Mouse (Mus musculus) midbrain, embryonic 11.5 days (tissue): Measurements from ENCODE around the gene Gm8180. TPM values are rescaled to one million over a fixed set of nuclear protein-coding genes. Genes with fewer than 3 reads are reported as not detected.
"Not testable (repeated sequence)": the region's sequence is repeated elsewhere in the genome, so short reads cannot be mapped to it uniquely, and the experiment has no call there.

Experiments
- ATAC-seq: fragments of 200-750 bp; cut with Nextera tagmentation; 2 replicates; pipeline ENCODE4 v1.8.0; 2017; ENCODE audit warnings: moderate TSS enrichment, moderate library complexity; ENCODE audit not compliant: low FRiP score
- DNase-seq: peaks from one replicate; pipeline ENCODE4 v3.0.0; 2015; ENCODE audit warnings: low spot score; ENCODE audit errors: missing footprints
- H3K27ac ChIP-seq: fragments of 300-500 bp; sonication (generic); 2 replicates; pipeline ENCODE4 v1.5.1; 2014; ENCODE audit warnings: low read depth, low read length
- H3K27me3 ChIP-seq: fragments of 300-500 bp; sonication (generic); 2 replicates; pipeline ENCODE4 v1.6.1; 2014; ENCODE audit warnings: mild to moderate bottlenecking, low read length, moderate library complexity, mixed read lengths; ENCODE audit not compliant: control insufficient read depth, insufficient read depth
- H3K36me3 ChIP-seq: fragments of 300-500 bp; sonication (generic); 2 replicates; pipeline ENCODE4 v1.6.1; 2014; ENCODE audit warnings: mild to moderate bottlenecking, low read length, moderate library complexity, mixed read lengths; ENCODE audit not compliant: control insufficient read depth, insufficient read depth
- H3K4me1 ChIP-seq: fragments of 300-500 bp; sonication (generic); 2 replicates; pipeline ENCODE4 v1.6.1; 2014; ENCODE audit warnings: low read length; ENCODE audit not compliant: control insufficient read depth, insufficient read depth
- H3K4me2 ChIP-seq: fragments of 300-500 bp; sonication (generic); 2 replicates; pipeline ENCODE4 v1.6.1; 2014; ENCODE audit warnings: mild to moderate bottlenecking, moderate library complexity
- H3K4me3 ChIP-seq: fragments of 300-500 bp; sonication (generic); 2 replicates; pipeline ENCODE4 v1.5.1; 2014; ENCODE audit warnings: low read depth, low read length
- H3K9ac ChIP-seq: fragments of 300-500 bp; sonication (generic); 2 replicates; pipeline ENCODE4 v1.6.1; 2014; ENCODE audit warnings: low read length
- H3K9me3 ChIP-seq: fragments of 300-500 bp; sonication (generic); 2 replicates; pipeline ENCODE4 v1.6.1; 2016; ENCODE audit warnings: low read length; ENCODE audit not compliant: control insufficient read depth
- WGBS: fragments of 180-500 bp; shearing (Covaris S2); extraction: QIAGEN DNeasy Blood & Tissue Kit; methylation state at CpG from one replicate; pipeline ENCODE4 v1.1.7; 2014; 5-methylcytosine and 5-hydroxymethylcytosine counted together
- polyA plus RNA-seq: library from polyadenylated mRNA; unstranded; fragments of >200 nt; fragmentation: Nextera tagmentation; extraction: Ambion mirVana; gene quantifications from 2 replicates; pipeline ENCODE4 v1.2.1, GENCODE M21; 2014

The Gm8180 gene
- polyA plus RNA-seq, 1 experiment from 2014 or later, result not detected

DNA sequence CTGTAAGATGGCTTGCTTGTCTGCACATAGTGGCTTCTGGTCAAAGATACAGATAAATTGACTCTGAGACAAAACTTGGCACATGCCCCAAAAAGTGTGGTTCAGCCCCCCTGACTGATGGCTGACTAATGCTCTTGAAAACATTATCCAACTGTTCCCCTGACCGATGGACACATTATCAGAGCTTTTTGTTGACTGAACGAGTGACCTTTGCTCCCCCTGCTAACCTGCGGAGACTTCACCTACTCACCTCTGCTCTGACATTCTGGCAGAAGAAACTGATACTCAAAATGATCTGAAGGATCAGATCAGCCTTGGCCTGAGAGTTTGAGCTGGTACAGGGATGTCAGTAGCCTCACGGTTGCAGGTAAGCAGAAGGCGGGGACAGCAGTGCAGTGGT, 9.3 kb upstream of the Gm8180 start:
- H3K4me3 ChIP-seq, H3K36me3 ChIP-seq, DNase-seq, H3K9ac ChIP-seq, ATAC-seq, H3K9me3 ChIP-seq, H3K4me1 ChIP-seq, H3K27me3 ChIP-seq, H3K4me2 ChIP-seq, H3K27ac ChIP-seq: not testable (repeated sequence)
- WGBS, result 82% methylated on average over 5 of the region's 5 CpGs

GRCm38 (mm10) chr14:43747566-43747965, 37.0 kb downstream of the Gm8180 start, which contains the start of gene Gm6526:
Gm6526 (plus strand) TSS chr14:43747866.
- not testable (repeated sequence) for H3K27ac ChIP-seq, H3K4me3 ChIP-seq, ATAC-seq, H3K27me3 ChIP-seq, H3K4me1 ChIP-seq, H3K4me2 ChIP-seq, H3K9ac ChIP-seq, H3K36me3 ChIP-seq, H3K9me3 ChIP-seq, DNase-seq
- WGBS, result 79% methylated on average over 4 of the region's 4 CpGs

Other genes starting within 250 kb of the Gm8180 start
- gene Gm5799, start 241.2 kb downstream of the Gm8180 start, polyA plus RNA-seq, result not detected in 2 replicates
- gene Gm17654, start 205.6 kb downstream of the Gm8180 start, polyA plus RNA-seq, result not detected in 2 replicates
- not detected in 2 replicates for gene Gm10375, start 176.7 kb downstream of the Gm8180 start, polyA plus RNA-seq
- not detected in 2 replicates for gene Gm8165, start 107.5 kb downstream of the Gm8180 start, polyA plus RNA-seq
- gene Gm7324, start 86.9 kb downstream of the Gm8180 start, polyA plus RNA-seq, result 1.9 and 2.1 TPM in 2 replicates
- not detected in 2 replicates for gene Gm16506, start 57.3 kb downstream of the Gm8180 start, polyA plus RNA-seq
- gene Gm6526, start 36.9 kb downstream of the Gm8180 start, polyA plus RNA-seq, result not detected in 2 replicates
- not detected in 2 replicates for gene Ear1, start 90.8 kb upstream of the Gm8180 start, polyA plus RNA-seq
- gene Ear10, start 138.8 kb upstream of the Gm8180 start, polyA plus RNA-seq, result not detected in 2 replicates
- 3.8 and 4.0 TPM in 2 replicates for gene Gm8113, start 140.6 kb upstream of the Gm8180 start, polyA plus RNA-seq
- not detected in 2 replicates for gene Ang5, start 172.3 kb upstream of the Gm8180 start, polyA plus RNA-seq
- not detected in 2 replicates for gene Ang6, start 217.5 kb upstream of the Gm8180 start, polyA plus RNA-seq